Comparison of ENCODE assay signal across 8 mouse cellular contexts in genomic region chr11:116273469-116274044, GRCm38 (mm10). TPM values are rescaled to one million over a fixed set of nuclear protein-coding genes. Genes with fewer than 3 reads are reported as not detected.
A peak's percentile ranks its signal among the peaks of the same experiment; 100 is the strongest.
DNase-seq lines count a peak whose midpoint lies in the region; ATAC-seq and TF ChIP-seq lines count a peak whose summit lies in the region.

No protein-coding gene starts in this region.

- H3K9me3 ChIP-seq in heart, embryonic 10.5 days: no peaks in the 10 kb centered on the region
- no peaks in the 10 kb centered on the region for H3K9me3 ChIP-seq in E14TG2a.4 (ENCODE audit: low read length)
- no peaks in the 10 kb centered on the region for H3K9me3 ChIP-seq in forebrain, embryonic 14.5 days (replicated peaks; ENCODE audit: control insufficient read depth, low read length)
- H3K9me3 ChIP-seq in liver, embryonic 15.5 days (replicated peaks): no peaks in the 10 kb centered on the region

- WGBS in heart, embryonic 10.5 days: under 1% methylated on average over 39 of the region's 39 CpGs
- WGBS in forebrain, embryonic 14.5 days: under 1% methylated on average over 39 of the region's 39 CpGs
- 0% methylated on average over 39 of the region's 39 CpGs for whole genome bisulfite sequencing in liver, embryonic 15.5 days (ENCODE audit: insufficient replicate concordance)

- ATAC-seq in forebrain, embryonic 14.5 days: peak; percentile 62
- ATAC-seq in liver, embryonic 15.5 days (ENCODE audit: insufficient read depth): peak; percentile 51

- DNase-seq in heart, embryonic 10.5 days (ENCODE audit: low spot score): no peak
- DNase-seq in heart, adult 18-20 months: no peak
- DNase-seq in forebrain, embryonic 14.5 days (ENCODE audit: low spot score): no peak
- no peak for DNase-seq in layer of hippocampus, postnatal 10 days (ENCODE audit: low spot score in 2 of 2)
- DNase-seq in urinary bladder, postnatal 10 days (ENCODE audit: low spot score): no peak
- DNase-seq in frontal cortex, postnatal 25 days (ENCODE audit: low spot score in 2 of 2): no peak

- peak overlapping the region; percentile 94 for H3K27ac ChIP-seq in heart, embryonic 10.5 days
- H3K27ac ChIP-seq in forebrain, embryonic 14.5 days (ENCODE audit: low read depth, low read length): peak overlapping the region; percentile 86
- peak overlapping the region; percentile 73 for H3K27ac ChIP-seq in liver, embryonic 15.5 days (replicated peaks)

- peak overlapping the region; percentile 97 for H3K4me3 ChIP-seq in heart, embryonic 10.5 days
- H3K4me3 ChIP-seq in E14TG2a.4 (replicated peaks; ENCODE audit: low read length): peak overlapping the region; percentile 92
- H3K4me3 ChIP-seq in forebrain, embryonic 14.5 days (ENCODE audit: low read depth, low read length): peak overlapping the region; percentile 89
- H3K4me3 ChIP-seq in liver, embryonic 15.5 days (replicated peaks): peak overlapping the region; percentile 89

- H3K27me3 ChIP-seq in heart, embryonic 10.5 days (ENCODE audit: insufficient read depth, poor library complexity, severe bottlenecking): no peaks in the 10 kb centered on the region
- H3K27me3 ChIP-seq in E14TG2a.4 (ENCODE audit: insufficient read depth, low read length): no peaks in the 10 kb centered on the region
- H3K27me3 ChIP-seq in forebrain, embryonic 14.5 days (replicated peaks; ENCODE audit: control insufficient read depth, insufficient read depth, low read length): no peaks in the 10 kb centered on the region
- no peaks in the 10 kb centered on the region for H3K27me3 ChIP-seq in liver, embryonic 15.5 days

- H3K4me1 ChIP-seq in heart, embryonic 10.5 days: peaks cover 24% of the 10 kb centered on the region
- peaks cover 48% of the 10 kb centered on the region for H3K4me1 ChIP-seq in E14TG2a.4 (replicated peaks; ENCODE audit: low read depth, low read length)
- H3K4me1 ChIP-seq in forebrain, embryonic 14.5 days (ENCODE audit: control insufficient read depth, insufficient read depth, low read length): peaks cover 15% of the 10 kb centered on the region
- peaks cover 29% of the 10 kb centered on the region for H3K4me1 ChIP-seq in liver, embryonic 15.5 days (replicated peaks)

- peak overlapping the region; percentile 87 for H3K9ac ChIP-seq in forebrain, embryonic 14.5 days (ENCODE audit: low read length)
- H3K9ac ChIP-seq in liver, embryonic 15.5 days: peak overlapping the region; percentile 84

- H3K36me3 ChIP-seq in heart, embryonic 10.5 days: peaks cover 34% of the 10 kb centered on the region
- peaks cover 39% of the 10 kb centered on the region for H3K36me3 ChIP-seq in E14TG2a.4 (ENCODE audit: insufficient read depth, low read length)
- H3K36me3 ChIP-seq in forebrain, embryonic 14.5 days (ENCODE audit: control insufficient read depth, insufficient read depth, low read length): peaks cover 33% of the 10 kb centered on the region
- peaks cover 32% of the 10 kb centered on the region for H3K36me3 ChIP-seq in liver, embryonic 15.5 days (replicated peaks)

- peak overlapping the region; percentile 95 for H3K4me2 ChIP-seq in forebrain, embryonic 14.5 days (ENCODE audit: low read length)
- H3K4me2 ChIP-seq in liver, embryonic 15.5 days: peak overlapping the region; percentile 92

- TF ChIP-seq CTCF in E14TG2a.4 (conservative IDR thresholded peaks at IDR 0.05; ENCODE audit: low read length): no peak

RNA-seq across cellular contexts. Expression of gene Srp68, which starts 0.5 kb away (rescaled TPM):
- 90.7 and 101 TPM in 2 replicates for polyA plus RNA-seq in heart, embryonic 10.5 days (2016; fragmentation: Nextera tagmentation; extraction: Ambion mirVana)
- total RNA-seq in heart, adult 18-20 months (2021): 10 to 100 TPM; 59.0 to 67.2 TPM
- 53.2 and 60.4 TPM in 2 replicates for polyA plus RNA-seq in forebrain, embryonic 14.5 days (2014; fragmentation: Nextera tagmentation; extraction: Ambion mirVana)
- 37.2 and 40.2 TPM in 2 replicates for polyA plus RNA-seq in liver, embryonic 15.5 days (2015; fragmentation: Nextera tagmentation; extraction: Ambion mirVana)
- total RNA-seq in layer of hippocampus, postnatal 10 days (2021): 10 to 100 TPM; 50.5 to 51.9 TPM

RNA-seq across cellular contexts. Expression of gene Galr2, which starts 7.2 kb away (rescaled TPM):
- 0.07 and 0.21 TPM in 2 replicates for polyA plus RNA-seq in heart, embryonic 10.5 days (2016; fragmentation: Nextera tagmentation; extraction: Ambion mirVana)
- total RNA-seq in heart, adult 18-20 months (2021): not detected
- polyA plus RNA-seq in forebrain, embryonic 14.5 days (2014; fragmentation: Nextera tagmentation; extraction: Ambion mirVana): 0.09 and 0.11 TPM in 2 replicates
- polyA plus RNA-seq in liver, embryonic 15.5 days (2015; fragmentation: Nextera tagmentation; extraction: Ambion mirVana): not detected in 2 replicates
- total RNA-seq in layer of hippocampus, postnatal 10 days (2021): not detected

RNA-seq across cellular contexts. Expression of gene Exoc7, which starts 33.5 kb away (rescaled TPM):
- polyA plus RNA-seq in heart, embryonic 10.5 days (2016; fragmentation: Nextera tagmentation; extraction: Ambion mirVana): 48.7 and 56.4 TPM in 2 replicates
- total RNA-seq in heart, adult 18-20 months (2021): 10 to 100 TPM; 50.2 to 55.4 TPM
- polyA plus RNA-seq in forebrain, embryonic 14.5 days (2014; fragmentation: Nextera tagmentation; extraction: Ambion mirVana): 107 and 114 TPM in 2 replicates
- polyA plus RNA-seq in liver, embryonic 15.5 days (2015; fragmentation: Nextera tagmentation; extraction: Ambion mirVana): 19.1 and 20.1 TPM in 2 replicates
- 10 to 100 TPM; 84.6 to 97.9 TPM for total RNA-seq in layer of hippocampus, postnatal 10 days (2021)

RNA-seq across cellular contexts. Expression of gene Evpl, which starts 35.7 kb away (rescaled TPM):
- polyA plus RNA-seq in heart, embryonic 10.5 days (2016; fragmentation: Nextera tagmentation; extraction: Ambion mirVana): 0.67 and 1.5 TPM in 2 replicates
- total RNA-seq in heart, adult 18-20 months (2021): under 1 TPM; 0.15 to 0.46 TPM
- 0.11 and 0.17 TPM in 2 replicates for polyA plus RNA-seq in forebrain, embryonic 14.5 days (2014; fragmentation: Nextera tagmentation; extraction: Ambion mirVana)
- polyA plus RNA-seq in liver, embryonic 15.5 days (2015; fragmentation: Nextera tagmentation; extraction: Ambion mirVana): 0.08 and 0.12 TPM in 2 replicates
- under 1 TPM; 0.57 to 0.65 TPM for total RNA-seq in layer of hippocampus, postnatal 10 days (2021)
